Mouse (Mus musculus): ENCODE measurements around the gene Vmn2r52.
"Not testable (repeated sequence)": the region's sequence is repeated elsewhere in the genome, so short reads cannot be mapped to it uniquely, and the experiment has no call there.

Gene Vmn2r52

GRCm38 (mm10) chr7:10176473-10176872 is at the start of gene Vmn2r52:
Gene Vmn2r52, minus strand, starts transcription at chr7:10176573.
- no peak for DNase-seq (ENCODE audit: low read depth, low spot score)

GRCm38 (mm10) chr7:10105641-10106040 is 70.7 kb downstream of the Vmn2r52 start, which contains the start of gene Vmn2r51:
Gene Vmn2r51, minus strand, starts transcription at chr7:10105741.
- not testable (repeated sequence) for DNase-seq (ENCODE audit: low read depth, low spot score)

Measured in skeletal muscle tissue, adult 2 months (tissue).